Mouse (Mus musculus) B cell, adult 2 months (primary cell): ENCODE measurements around the gene Igf1r.

Source experiments
- DNase-seq, 2 experiments: peaks; one replicate each; pipeline ENCODE4 v3.0.0; 2022

Igf1r gene

DNA sequence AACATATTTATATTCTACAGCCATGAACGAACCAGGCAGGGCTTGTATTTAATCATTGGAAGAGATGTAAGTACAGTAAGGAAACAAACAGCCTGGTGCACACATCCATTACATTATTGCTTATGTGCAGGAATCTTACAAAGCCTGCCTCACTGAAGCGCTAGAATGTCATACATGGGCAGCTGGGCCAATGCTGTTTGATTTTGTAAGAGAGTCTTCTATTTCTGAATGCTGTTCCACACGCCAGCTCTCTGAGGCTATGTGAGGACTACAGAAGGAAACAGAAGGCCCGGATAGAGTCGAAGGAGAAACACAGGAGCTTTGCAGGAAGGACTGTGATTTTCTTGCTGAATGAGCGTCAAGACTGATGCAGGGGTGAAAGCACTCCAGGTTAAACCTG is 136.2 kb downstream of the Igf1r start:
- no peak for DNase-seq

DNA sequence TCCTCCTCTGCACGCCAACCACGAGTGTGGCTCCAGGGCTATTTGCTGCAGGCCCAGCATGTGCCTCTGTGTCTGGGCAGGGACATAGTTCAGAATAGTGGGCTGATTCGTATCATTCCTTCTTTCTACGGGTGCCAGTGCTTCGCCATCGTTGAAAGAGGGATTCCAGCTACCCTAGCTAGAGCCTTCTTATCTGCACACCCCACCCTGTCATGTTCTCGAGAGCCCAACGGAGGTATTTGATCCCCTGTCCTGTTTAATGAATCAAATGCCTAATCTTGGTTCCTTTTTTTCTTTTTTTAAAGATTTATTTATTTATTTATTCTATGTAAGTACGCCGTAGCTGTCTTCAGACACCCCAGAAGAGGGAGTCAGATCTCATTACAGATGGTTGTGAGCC is 137.1 kb downstream of the Igf1r start:
- DNase-seq: no peak

DNA sequence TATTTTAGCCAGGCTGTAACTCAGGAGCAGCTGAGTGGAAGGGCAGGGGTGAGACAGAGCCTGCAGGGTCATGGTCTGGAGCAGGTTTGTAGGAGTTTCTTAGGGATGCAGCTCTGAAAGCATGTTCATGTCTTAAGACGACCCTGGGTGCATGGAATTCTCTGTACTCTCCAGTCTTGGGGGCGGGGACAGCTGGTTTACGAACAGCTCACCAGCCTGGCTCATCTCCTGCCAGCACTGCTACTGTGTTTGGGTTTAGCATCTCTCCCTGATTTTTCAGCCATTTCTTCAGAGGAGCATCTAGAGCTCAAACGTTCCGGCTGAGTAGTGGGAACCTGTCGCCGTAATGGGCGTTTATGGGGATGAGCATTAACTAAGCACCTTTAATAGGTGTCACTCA is 137.9 kb downstream of the Igf1r start:
- no peak for DNase-seq

DNA sequence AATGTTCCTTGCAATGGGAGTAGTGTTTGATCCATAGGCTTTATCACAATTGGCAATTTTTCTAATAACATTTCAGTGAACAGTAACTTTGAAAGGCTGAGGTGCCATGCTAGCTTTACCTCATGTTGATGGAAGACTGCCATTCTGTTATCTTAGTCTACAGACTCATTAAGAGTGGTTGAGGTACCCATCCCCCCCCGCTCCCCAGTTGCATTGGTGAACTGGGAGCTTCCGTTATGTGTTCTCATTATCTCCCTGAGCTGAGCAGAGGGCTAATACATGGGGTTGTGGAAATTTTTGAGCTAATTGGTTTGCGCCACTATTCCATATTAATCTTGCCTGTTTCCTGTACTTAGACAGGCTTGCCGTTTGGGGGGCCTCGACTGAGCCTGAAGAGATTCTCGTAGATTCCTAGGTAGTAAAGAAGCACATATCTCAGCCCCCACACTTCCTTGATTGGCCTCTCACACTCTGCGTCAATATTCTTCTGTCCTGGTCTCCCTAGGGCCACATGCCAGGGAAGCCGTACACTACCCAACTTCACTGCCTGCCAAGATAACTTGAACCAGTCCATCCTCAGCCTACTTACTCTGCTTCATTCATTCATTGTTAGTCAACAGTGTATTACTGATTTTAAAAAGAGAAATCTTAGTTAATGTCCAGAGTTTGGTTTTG is 139.8 kb downstream of the Igf1r start:
- DNase-seq: no peak

DNA sequence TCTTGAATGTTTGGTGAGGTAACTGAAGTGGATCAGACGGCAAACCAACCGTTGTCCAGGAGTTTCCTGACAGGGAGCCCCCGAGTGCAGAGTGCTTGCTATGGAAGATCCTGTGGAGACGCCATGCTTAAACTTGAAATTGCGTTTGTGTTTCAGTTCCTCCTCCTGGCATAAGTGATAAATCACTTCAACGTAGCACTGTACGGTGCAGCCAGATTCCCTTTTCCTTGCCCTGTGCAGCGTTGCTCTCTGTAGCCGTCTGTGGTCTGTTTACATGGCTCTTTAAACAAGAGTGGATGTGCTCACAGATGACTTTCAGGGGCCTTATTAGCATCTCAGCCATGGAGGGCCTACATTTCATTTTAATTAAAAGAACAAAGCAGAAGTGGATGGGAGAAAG is 141.2 kb downstream of the Igf1r start:
- no peak for DNase-seq

DNA sequence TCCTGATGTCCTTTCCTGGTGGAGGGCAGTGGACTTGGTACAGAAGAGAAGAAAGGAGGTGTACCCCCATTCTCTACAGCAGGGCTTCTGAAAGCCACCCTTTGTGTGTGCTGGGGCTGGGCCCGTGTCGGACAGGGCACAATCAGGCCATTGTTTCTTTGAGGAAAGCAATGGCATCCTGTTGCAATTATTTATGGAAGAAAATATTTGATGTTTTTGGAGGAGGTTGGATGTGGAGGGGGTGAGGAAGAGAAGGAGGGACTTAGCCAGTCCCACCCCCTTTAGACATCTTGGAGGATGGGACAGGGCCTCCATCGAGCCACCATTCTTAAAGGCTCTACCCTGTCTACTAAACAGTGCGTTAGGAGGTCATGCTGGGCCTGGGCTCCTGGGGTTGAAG is 142.9 kb downstream of the Igf1r start:
- no peak for DNase-seq

DNA sequence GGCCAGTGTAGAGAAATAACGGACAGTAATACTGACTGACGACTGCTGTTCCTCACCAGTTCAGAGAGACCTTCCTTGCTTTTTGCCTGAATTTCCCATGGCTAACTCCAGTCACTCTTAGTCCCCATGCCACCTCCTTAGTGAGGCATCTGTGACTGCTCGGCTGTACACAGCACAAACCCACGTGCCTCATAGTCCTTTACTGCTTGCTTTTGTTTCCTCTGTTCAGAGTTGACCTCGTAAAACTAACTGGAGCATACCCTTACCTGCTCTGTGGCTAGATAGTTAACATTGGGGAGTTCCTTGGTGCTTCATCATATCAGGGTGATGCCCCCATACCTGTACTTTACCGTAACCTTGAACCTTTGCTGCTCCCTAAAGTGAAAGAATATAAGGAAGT is 143.8 kb downstream of the Igf1r start:
- no peak for DNase-seq

DNA sequence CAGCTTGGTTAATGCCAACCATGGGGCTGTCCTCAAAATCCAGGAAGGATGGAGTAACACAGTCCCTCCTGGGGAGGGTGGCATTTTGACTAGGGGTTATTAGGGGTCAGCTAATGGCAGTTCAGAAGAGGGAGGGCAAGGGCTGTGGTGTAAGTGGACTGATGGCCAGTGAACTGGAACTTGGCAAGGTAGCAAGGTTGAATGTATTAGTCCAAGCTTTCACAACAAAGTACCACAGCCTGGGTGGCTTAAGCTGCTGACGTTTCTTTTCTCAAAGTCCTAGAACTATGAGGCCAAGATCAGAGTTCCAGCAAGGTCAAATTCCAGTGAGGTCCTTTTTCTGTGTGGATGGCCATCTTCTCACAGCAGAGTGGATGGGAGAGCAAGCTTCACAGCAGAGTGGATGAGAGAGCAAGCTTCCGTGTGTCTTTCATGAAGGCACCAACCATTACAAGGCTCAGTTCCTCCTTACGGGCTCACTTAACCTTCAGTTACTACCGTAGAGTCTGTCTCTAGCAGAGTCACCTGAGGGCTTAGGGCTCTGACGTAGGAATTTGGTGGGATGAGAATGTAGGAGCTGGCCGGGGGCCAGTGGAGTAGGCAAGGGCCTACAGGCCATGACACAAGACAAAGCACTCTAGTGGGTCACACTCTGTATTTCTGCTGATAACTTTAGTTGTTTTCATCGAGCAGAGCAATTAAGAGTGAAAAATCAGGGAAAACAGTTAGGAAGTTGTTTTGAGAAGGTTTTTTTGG is 144.6 kb downstream of the Igf1r start:
- no peak for DNase-seq

DNA sequence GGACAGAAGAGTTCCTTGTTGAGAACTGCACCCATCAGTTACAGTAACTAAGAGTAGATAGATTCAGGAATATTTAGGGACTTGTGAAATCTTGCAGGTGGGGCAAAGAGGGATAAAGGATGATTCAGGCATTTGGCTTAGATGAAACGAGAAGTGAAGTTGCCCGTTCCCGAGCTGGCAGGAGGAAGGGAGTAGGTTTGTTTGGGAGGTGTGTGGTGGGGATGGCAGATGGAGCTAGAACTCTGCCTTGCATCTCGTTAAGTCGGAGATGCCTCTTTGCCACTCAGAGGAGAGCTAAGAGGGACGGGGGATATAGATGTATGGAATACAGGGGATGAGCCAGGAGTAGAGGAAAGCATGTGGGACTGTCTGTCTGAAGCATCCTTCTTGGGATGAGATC is 145.5 kb downstream of the Igf1r start:
- no peak for DNase-seq

DNA sequence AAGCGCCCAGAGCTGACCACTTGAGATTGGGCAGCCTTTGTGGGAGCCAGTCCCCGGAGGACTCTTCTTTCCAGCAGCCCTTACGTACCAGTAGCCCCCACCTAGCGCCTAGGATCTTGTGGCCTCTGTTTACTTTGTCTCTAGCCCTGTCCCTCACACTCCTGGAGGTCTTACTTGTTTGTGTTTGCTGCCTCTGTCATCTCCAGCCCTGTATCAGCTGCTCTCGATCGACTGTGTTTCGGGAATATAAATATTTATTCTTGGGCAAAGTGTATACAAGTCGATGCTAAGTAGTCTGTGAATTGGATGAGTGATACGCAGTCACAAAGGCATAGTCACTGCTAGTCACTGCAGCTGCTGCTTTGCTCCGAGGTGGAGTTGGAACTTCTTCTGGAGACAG is 147.8 kb downstream of the Igf1r start:
- DNase-seq: no peak

DNA sequence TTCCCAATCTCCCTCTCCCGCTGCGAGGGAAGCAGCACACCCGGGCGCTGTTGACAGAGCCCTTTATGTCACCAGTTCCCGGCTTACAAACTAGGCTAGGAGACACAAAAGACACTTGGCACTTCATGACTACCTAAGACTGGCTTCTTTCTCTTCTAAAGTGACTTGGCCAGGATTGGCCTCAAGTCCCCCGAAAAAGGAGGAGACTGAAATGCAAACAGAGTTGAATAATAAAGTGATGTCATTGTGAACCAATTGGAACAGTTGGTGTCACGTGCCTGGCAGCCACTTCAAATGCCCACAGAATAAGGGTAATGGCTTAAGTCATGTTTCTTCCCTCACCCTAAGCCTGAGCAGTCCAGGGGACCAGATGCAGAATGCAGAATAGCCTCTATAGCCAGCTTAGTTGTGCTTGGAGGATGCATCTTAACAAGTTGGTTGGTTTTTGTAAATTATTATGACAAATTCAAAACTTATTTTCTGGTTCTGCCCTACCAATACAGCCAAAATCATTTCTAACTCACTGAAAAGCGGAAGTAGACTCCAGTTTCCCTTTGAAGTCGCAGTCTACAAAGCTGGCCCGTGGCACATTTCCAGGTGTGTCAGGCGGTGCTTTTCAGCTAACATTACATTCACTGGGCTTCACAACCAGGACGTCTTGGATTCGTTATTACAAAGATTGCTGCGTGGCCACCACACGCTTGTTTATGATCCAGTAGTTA is 150.0 kb downstream of the Igf1r start:
- DNase-seq: peak; percentile 55 to 56

DNA sequence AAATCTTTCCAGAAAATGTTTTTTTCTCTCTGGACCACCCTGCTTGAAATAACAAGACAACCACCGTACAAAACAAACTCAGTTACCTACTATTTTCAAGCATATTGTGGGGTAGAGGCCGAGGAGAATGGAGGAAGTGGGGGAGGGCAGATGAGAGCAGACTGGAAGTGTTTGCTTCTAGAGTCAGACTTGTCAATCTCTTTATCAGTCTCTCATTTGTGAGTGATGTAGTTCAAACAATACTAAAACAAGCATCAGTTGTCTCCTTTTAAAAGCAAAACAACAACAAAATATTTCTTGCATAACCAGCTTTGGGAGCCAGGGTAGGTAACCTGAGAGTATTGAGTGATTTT is 150.5 kb downstream of the Igf1r start:
- DNase-seq: no peak

DNA sequence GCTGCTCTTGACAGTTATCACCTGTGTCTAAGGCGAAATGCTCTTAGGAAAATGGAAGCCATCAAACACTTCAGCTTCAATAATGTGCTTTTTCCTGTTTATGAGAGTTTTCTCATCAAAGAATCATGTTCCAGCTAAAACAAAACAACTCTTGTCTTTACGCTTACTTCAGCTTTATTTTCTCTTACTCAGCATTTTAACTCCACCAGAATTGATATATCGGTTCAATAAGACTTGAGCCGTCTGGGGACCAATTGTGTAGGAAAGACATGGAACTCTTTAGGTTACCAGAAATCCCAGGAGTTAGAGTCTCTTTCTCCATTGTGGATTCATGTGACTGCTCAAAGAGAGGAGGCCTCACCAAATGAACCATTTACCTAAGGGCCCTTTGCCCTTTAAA is 158.9 kb downstream of the Igf1r start:
- no peak for DNase-seq

DNA sequence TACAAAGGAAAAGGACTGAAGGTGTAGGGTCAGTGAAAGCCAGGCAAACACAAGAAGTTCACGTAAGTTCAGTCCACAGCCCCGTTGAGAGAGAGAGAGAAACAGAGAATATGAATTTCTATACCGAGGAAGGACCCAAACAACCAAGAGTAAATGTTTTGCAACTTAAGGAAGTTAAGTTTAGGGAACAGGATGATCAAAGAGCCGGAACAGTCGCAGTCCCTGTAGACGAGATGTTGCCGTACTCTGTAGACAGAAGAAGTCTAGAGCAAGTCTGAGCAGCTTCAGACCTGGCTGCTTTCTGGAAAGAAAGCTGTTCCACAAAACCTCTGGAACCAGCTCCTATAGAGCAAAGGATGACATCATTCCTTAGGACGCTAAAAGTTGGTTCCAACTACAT is 160.0 kb downstream of the Igf1r start:
- DNase-seq: no peak

DNA sequence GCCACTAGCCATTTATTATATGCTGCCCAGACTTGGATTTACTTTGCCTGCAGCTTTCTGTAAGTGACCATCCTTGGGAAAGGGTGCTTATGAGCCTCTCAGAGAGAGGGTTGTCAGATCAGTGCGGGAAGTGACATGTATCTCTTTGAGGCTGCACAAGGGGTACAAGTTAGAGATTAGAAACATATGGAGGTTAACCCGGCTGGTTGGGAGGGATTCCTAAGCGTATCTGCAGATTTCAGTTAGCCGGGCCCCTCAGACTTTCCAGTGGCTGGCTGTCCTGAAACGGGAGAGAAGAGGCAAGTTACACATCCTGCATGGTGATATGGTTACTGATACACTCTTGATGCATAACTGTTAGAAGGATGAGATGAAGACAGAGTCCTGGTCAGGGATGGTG is 161.7 kb downstream of the Igf1r start:
- DNase-seq: no peak

DNA sequence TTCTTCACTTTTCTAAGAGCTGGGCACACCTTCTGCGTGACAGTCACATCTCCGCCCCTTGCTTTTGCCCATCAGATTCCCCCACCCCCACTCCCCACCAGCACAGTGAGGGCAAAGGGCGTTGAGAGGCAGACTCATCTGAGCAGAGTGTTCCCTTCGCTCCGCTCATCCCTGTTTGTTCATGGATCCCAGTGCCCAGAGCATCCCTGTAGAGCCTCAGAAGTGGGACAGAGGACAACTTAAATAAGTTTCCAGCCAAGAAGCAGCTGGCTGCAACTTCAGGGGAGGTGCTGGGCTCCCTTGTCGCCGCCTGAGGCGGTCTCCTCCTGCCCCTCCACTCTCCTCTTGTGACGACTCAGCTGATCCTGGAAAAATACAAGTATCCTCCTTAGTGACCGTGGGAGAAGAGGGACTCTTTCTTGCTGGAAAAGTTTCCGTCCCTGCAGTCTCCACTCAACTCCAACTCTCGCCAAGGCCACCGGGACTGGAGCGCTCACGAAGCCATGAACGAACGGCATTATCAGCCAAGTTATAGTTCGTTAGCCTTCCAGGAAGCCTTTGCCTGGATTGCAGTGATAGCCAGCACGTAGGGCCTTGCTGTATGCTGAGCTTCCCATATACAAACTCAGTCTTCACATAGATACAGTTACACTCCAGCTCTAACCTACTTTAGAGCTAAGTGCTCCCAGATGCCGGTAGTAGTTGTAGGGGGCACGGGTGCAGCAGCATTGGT is 162.5 kb downstream of the Igf1r start:
- DNase-seq: no peak

DNA sequence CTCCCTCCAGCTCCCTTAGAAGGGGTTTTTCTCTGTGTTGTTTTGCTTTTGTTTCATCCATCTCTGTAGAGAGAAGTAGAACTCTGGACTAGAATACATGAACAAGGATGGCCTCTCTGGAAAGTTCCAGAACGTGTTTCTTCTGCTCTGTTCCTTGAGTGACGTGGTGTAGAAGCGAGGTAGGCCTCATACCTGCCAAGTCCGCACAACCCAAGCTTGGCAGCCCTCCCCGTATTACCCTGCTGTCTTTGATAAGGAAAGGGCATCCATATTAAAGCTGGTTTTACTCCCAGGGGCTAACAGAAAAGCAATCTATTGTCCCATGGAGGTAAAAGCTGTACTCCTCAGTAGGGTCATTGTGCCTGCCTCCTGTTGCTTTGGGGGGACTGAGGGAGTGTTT is 164.9 kb downstream of the Igf1r start:
- no peak for DNase-seq

DNA sequence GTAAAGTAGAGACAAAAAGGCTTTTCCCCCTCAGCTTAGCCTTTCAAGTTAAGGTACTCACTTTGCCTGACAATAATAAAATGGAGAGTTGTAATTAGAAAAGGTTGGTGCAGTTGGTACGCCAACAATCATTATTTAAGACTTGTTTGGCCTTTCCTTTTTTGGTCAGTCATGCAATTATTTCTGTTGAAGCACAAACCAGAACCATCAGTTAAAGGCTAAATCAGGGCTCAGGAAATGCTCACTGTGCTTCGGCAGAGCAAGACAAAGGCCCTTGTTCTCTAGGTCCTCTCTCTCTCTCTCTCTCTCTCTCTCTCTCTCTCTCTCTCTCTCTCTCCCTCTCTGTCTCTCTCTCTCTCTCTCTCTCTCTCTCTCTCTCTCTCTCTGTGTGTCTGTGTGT is 165.4 kb downstream of the Igf1r start:
- no peak for DNase-seq

DNA sequence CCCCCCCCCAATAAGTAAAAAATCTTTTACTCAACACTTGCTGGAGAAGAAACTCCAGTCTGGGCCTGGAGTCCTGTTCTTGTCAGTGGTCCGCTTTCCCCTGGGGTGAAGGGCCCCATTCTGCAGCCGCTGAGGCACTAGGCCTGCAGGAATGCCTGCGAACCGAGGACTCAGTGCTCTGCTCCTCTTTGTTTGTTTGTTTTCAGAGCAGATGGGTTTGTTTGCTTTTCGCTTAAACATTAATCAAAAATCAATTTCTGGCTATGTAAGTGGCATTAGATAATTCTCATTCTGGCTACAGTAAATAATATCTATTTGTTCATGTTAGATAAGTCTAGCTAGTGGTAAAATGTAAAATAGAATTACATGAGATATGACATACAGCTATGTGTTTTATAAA is 167.0 kb downstream of the Igf1r start:
- DNase-seq: no peak

DNA sequence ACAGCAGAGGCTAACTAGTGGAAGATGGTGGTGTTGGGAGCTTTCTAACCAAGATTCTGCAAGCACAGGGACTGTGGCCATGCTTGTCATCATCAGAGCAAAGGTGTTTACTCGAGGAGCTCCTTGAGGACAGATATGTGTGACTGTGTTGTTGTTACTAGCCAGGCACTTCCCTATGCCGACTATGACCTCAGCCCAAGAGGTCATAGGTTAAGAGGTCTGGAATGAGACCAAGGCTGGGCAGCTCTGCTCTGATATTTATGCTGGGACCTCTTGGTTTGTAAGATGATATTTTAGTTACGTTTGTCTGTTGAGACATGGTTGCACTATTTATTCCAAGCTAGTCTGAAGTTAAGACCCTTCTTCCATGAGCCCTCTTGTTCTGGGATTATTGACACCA is 169.8 kb downstream of the Igf1r start:
- no peak for DNase-seq

DNA sequence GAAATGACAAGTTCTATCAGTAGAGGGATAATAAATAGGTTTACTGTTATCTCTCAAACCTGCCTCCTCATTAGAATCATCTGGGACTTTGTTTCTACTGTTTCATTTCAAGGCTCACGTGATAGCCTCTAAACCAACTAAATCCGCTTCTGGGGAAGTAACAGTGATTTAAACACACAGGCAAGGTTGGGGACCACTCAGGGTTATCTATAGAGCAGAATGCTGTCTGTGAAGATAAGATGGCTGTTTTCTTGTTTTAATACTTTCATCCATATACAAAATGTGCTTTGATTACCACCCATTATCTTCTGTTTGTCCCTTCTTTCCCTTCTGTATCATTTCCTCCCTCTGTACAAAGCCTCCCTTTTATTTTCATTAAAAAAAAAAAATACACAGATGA is 172.7 kb downstream of the Igf1r start:
- DNase-seq: no peak

DNA sequence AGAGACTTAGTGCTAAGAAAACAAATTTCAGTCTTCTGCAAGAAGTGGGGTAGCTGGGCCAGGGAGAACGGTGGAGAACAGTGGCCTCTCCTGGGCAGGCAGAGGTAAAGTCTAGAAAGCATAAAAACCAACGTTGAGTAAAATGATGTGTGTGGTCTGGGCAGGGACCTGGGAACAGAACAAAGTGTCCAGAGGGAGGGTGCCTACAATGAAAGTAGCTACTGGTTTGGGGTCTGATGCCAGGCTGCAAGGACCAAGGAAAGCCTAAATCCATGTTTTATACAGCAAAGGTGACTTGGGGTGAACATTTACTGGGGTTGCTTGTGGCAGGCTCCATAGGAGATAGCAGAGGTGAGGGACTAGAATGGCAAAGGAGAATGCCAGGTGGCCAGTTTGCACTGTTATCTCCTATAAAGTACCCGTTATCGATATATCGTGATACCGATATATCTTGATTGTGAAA is 175.2 kb downstream of the Igf1r start:
- peak; percentile 44 to 48 for DNase-seq

DNA sequence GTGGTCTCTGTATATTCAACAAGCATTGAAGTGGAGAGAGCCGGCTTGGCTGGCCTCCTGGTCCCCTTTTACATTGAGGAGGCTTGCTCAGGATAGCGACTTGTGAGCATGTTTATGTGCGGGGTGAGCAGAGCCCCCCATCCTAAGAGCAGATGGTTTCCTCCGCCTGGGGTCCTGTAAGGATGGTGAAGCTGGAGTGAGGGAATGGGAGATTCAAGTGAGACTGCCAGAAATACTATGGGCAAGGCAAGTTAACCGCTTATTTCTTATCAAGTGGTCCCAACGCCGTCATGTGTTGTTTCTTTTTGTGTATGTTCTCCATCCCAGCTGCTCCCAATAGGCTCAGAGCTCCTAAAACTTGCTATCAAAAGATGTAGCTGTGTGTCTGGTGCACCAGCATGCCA is 175.6 kb downstream of the Igf1r start:
- DNase-seq: no peak
